ENCODE assay signal across 25 mouse cellular contexts in the genomic region with DNA sequence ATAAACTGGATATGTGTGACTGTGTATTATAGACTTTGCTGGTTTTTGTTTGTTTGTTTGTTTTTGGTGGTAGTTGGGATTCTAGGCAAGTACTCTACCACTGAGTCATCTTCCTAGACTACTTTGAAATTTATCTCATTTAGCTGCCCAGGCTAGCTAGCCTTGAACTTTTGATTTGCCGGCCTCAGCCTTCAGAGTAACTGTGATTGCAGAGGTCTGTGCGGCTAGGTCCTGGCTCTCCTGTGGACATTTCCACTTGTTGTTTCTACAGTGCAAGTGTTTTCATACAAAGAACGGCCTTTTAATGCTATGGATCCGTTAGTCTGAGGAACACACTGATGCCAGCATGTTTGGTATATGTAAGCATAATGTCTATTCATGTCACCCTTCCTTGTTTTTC.
DNase-seq lines count a peak whose midpoint lies in the region; ATAC-seq and TF ChIP-seq lines count a peak whose summit lies in the region.
"Had no signal": no experiment of that assay in that cellular context is flagged by ENCODE, and none has a peak within 500 bp of the region (broad histone marks: within the 10 kb centered on the region; RNA-seq: fewer than 3 reads in every experiment).

No protein-coding gene starts in this region.

- no peak for ATAC-seq in megakaryocyte-erythroid progenitor cell, adult 5-6 weeks (replicated peaks; ENCODE audit: low FRiP score, low TSS enrichment, poor library complexity, severe bottlenecking)
- no peak for ATAC-seq in hindbrain, postnatal 0 days
- ATAC-seq: activated CD4-positive, CD25-positive, alpha-beta regulatory T cell, adult 4 months; forebrain, embryonic 14.5 days; forebrain, postnatal 0 days; hindbrain, embryonic 16.5 days; inflammation-experienced regulatory T-cells, adult 6 months had no signal

- no peak overlapping the region for H3K4me2 ChIP-seq in hindbrain, postnatal 0 days (ENCODE audit: low read depth, low read length)
- H3K4me2 ChIP-seq: embryonic facial prominence, embryonic 12.5 days; embryonic facial prominence, embryonic 15.5 days; heart, embryonic 11.5 days; hindbrain, embryonic 13.5 days had no signal

- WGBS in hindbrain, postnatal 0 days: 92% methylated on average over 4 of the region's 4 CpGs

- H3K9me3 ChIP-seq in hindbrain, postnatal 0 days (ENCODE audit: low read length): 0 out of 2 replicates have a peak, but pooled peaks cover 3% of the 10 kb centered on the region
- H3K9me3 ChIP-seq: embryonic facial prominence, embryonic 12.5 days; hindbrain, embryonic 13.5 days had no signal

- DNase-seq in adrenal gland, adult (ENCODE audit: inconsistent age in 2 of 2, low spot score in 1 of 2): peak; percentile 51 to 86
- no peak for DNase-seq in adrenal gland, postnatal 4 days (ENCODE audit: low spot score in 2 of 2)
- peak; percentile 80 for DNase-seq in adrenal gland, adult 2 months
- DNase-seq in adrenal gland, postnatal 14 days: peak; percentile 61
- DNase-seq in hindbrain, postnatal 0 days (ENCODE audit: low spot score): no peak
- DNase-seq: cerebellum, adult 11 months; cerebellum, adult 2 months; cerebellum, adult 9-11 months; cerebellum, postnatal 25 days; forebrain, postnatal 0 days; gastrocnemius, postnatal 10 days; gastrocnemius, postnatal 36 days; heart, postnatal 36 days; kidney, adult 18-20 months; kidney, adult 9 months had no signal

- no peak overlapping the region for H3K27ac ChIP-seq in hindbrain, postnatal 0 days
- H3K27ac ChIP-seq: embryonic facial prominence, embryonic 12.5 days; embryonic facial prominence, embryonic 15.5 days; hindbrain, embryonic 10.5 days; hindbrain, embryonic 13.5 days had no signal

- H3K9ac ChIP-seq in hindbrain, postnatal 0 days (replicated peaks; ENCODE audit: low read length): no peak overlapping the region
- H3K9ac ChIP-seq: embryonic facial prominence, embryonic 12.5 days; embryonic facial prominence, embryonic 15.5 days; forebrain, postnatal 0 days; hindbrain, embryonic 13.5 days had no signal

- no peak overlapping the region for H3K4me3 ChIP-seq in hindbrain, postnatal 0 days (ENCODE audit: low read length)
- H3K4me3 ChIP-seq: embryonic facial prominence, embryonic 12.5 days; embryonic facial prominence, embryonic 15.5 days; hindbrain, embryonic 10.5 days; hindbrain, embryonic 13.5 days had no signal

- no peaks in the 10 kb centered on the region for H3K36me3 ChIP-seq in hindbrain, postnatal 0 days (ENCODE audit: insufficient read depth, low read length)
- H3K36me3 ChIP-seq: hindbrain, embryonic 13.5 days had no signal

- H3K4me1 ChIP-seq in hindbrain, postnatal 0 days (ENCODE audit: insufficient read depth, low read length): no peaks in the 10 kb centered on the region
- H3K4me1 ChIP-seq: embryonic facial prominence, embryonic 12.5 days; embryonic facial prominence, embryonic 15.5 days had no signal

- TF ChIP-seq CTCF in hindbrain, postnatal 0 days (IDR thresholded peaks at IDR 0.05; ENCODE audit: low read depth): no peak

- H3K27me3 ChIP-seq in hindbrain, postnatal 0 days (ENCODE audit: insufficient read depth, low read length): no peaks in the 10 kb centered on the region
- H3K27me3 ChIP-seq: embryonic facial prominence, embryonic 12.5 days; embryonic facial prominence, embryonic 15.5 days; hindbrain, embryonic 13.5 days had no signal

Comparison
In these comparisons a context has a peak if more than half of its experiments do, and no peak if none do; other contexts are left out.
1. DNase-seq: peak in adrenal gland, adult (2 of 2), adrenal gland, adult 2 months (single experiment) and adrenal gland, postnatal 14 days (single experiment); none in adrenal gland, postnatal 4 days (0 of 2) and hindbrain, postnatal 0 days (single experiment).